Mouse (Mus musculus) kidney, postnatal 4 days (tissue): ENCODE data around the gene Smcp.

Experiments used
- DNase-seq, 2 experiments: peaks; one replicate each; pipeline ENCODE4 v3.0.0; 2021; ENCODE audit warnings: mixed read lengths in 2 of 2

Smcp gene

GRCm38 (mm10) chr3:92588858-92589257, at the start of gene Smcp:
Gene Smcp (minus strand): TSS chr3:92588997.
- DNase-seq = no peak

- no peak for DNase-seq
Observed at GRCm38 (mm10) chr3:92638653-92638991, 49.8 kb upstream of the Smcp start.

GRCm38 (mm10) chr3:92637745-92638652, 49.2 kb upstream of the Smcp start:
- DNase-seq = no peak

GRCm38 (mm10) chr3:92621560-92621959, 32.8 kb upstream of the Smcp start, which contains the start of gene Lce6a:
Gene Lce6a (minus strand): TSS chr3:92621660.
- DNase-seq = no peak

GRCm38 (mm10) chr3:92609804-92610203, 21.0 kb upstream of the Smcp start:
- DNase-seq = no peak

GRCm38 (mm10) chr3:92607392-92607791, 18.6 kb upstream of the Smcp start, which contains the start of gene 2210017I01Rik:
Gene 2210017I01Rik (minus strand): TSS chr3:92607492.
- no peak for DNase-seq

- no peak for DNase-seq
Observed at GRCm38 (mm10) chr3:92602169-92602568, 13.4 kb upstream of the Smcp start.

- DNase-seq = peak; percentile 1 to 5
Observed at GRCm38 (mm10) chr3:92600456-92600855, 11.7 kb upstream of the Smcp start.

- DNase-seq = no peak
Observed at GRCm38 (mm10) chr3:92599973-92600372, 11.2 kb upstream of the Smcp start.

- no peak for DNase-seq
Observed at GRCm38 (mm10) chr3:92598429-92598828, 9.6 kb upstream of the Smcp start.

- DNase-seq = no peak
Observed at GRCm38 (mm10) chr3:92587190-92587589, 1.6 kb downstream of the Smcp start.

GRCm38 (mm10) chr3:92585055-92585454, 3.7 kb downstream of the Smcp start:
- DNase-seq = no peak

- DNase-seq = no peak
Observed at GRCm38 (mm10) chr3:92583164-92583826, 5.5 kb downstream of the Smcp start.

- no peak for DNase-seq
Observed at GRCm38 (mm10) chr3:92579508-92579907, 9.3 kb downstream of the Smcp start.

GRCm38 (mm10) chr3:92578652-92579413, 10.0 kb downstream of the Smcp start:
- DNase-seq = no peak

GRCm38 (mm10) chr3:92573449-92574041, 15.3 kb downstream of the Smcp start, which contains the start of gene Ivl:
Gene Ivl (minus strand): TSS chr3:92573735.
- DNase-seq = no peak

- DNase-seq = no peak
Observed at GRCm38 (mm10) chr3:92572514-92573155, 16.2 kb downstream of the Smcp start.

GRCm38 (mm10) chr3:92568752-92569151, 20.0 kb downstream of the Smcp start:
- no peak for DNase-seq

GRCm38 (mm10) chr3:92565418-92565817, 23.4 kb downstream of the Smcp start:
- DNase-seq = no peak

GRCm38 (mm10) chr3:92534411-92534810, 54.4 kb downstream of the Smcp start, which contains the start of gene 2310046K23Rik:
Gene 2310046K23Rik (minus strand): TSS chr3:92534511.
- DNase-seq = no peak
